Mouse (Mus musculus) cortical plate, adult 2 months (tissue): ENCODE data around the gene Ttc4. TPM values are rescaled to one million over a fixed set of nuclear protein-coding genes. Genes with fewer than 3 reads are reported as not detected.

Experiments used
- H3K27ac ChIP-seq: fragments of 200-500 bp; 2 replicates; pipeline ENCODE4 v1.5.1; 2012; ENCODE audit warnings: low read length, control low read depth, inconsistent platforms; ENCODE audit not compliant: insufficient read depth
- H3K4me1 ChIP-seq: fragments of 200-500 bp; 2 replicates; pipeline ENCODE4 v1.6.1; 2011; ENCODE audit warnings: low read length; ENCODE audit not compliant: control insufficient read depth, insufficient read depth
- H3K4me3 ChIP-seq: fragments of 200-500 bp; 2 replicates; pipeline ENCODE4 v1.5.1; 2011; ENCODE audit warnings: mild to moderate bottlenecking, low read length, control low read depth; ENCODE audit not compliant: insufficient read depth
- CTCF ChIP-seq: fragments of 200-500 bp; IDR thresholded peaks from 2 replicates; pipeline ENCODE4 v1.5.1; 2011; ENCODE audit warnings: mild to moderate bottlenecking, control low read depth, low read length; ENCODE audit not compliant: insufficient read depth; ENCODE audit errors: extremely low read depth
- POLR2A ChIP-seq: fragments of 200-500 bp; IDR thresholded peaks from 2 replicates; pipeline ENCODE4 v1.6.1; 2011; ENCODE audit warnings: mild to moderate bottlenecking, low read length, control low read depth; ENCODE audit not compliant: insufficient read depth; ENCODE audit errors: extremely low read depth
- polyA plus RNA-seq: library from polyadenylated mRNA; depleted of rRNA; stranded (reverse); fragments of >200 nt; gene quantifications from 2 replicates; pipeline ENCODE4 v1.2.3, GENCODE M21; 2012; rRNA removed

The Ttc4 gene
- polyA plus RNA-seq, 1 experiment, result 112 TPM

DNA sequence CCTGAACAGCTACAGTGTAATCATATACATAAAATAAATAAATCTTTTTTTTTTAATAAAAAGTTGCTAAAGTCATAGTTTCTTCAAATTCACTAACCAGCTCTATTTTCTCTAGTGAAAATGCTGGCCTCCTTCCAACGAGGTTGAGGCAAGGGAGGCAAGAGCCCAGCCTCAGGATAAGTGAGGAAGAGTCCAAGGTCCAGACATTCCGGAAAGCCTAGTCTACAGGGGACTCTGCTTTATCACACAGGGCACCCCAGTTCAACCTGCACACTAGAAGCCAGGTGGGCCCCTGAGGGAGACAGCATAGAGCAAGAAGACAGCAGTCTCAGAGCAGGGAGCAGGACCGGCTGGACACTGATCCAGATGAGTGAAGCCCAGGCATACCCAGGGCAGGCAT, 57.3 kb downstream of the Ttc4 start:
- no peak overlapping the region for H3K27ac ChIP-seq
- peaks cover 3% of the 10 kb centered on the region; the same call in 1 of the 2 replicates for H3K4me1 ChIP-seq
- H3K4me3 ChIP-seq, result no peak overlapping the region
- TF ChIP-seq POLR2A (no peak), CTCF (no peak)

DNA sequence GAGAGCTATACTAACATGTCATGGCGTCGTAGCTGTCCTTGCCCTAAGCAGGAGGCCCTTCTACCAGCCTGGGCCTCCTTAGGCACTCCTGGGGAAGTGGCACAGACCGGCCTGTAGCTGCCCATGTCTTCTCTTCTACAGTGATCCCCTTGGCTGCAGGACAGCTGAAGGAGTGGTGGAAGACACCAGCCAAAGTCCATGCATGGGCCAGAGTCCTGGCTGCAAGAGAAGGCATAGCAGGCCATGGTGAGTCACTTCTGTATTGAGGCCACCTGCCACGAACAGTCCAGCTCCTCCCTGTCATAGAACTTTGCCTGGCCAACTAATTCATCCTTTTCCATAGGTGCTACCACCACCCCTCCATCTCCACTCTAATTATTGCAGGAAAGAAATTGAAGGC, 59.8 kb downstream of the Ttc4 start:
- H3K4me1 ChIP-seq, result peaks cover 3% of the 10 kb centered on the region; the same call in 1 of the 2 replicates
- TF ChIP-seq CTCF, result no peak
- H3K27ac ChIP-seq, result no peak overlapping the region

DNA sequence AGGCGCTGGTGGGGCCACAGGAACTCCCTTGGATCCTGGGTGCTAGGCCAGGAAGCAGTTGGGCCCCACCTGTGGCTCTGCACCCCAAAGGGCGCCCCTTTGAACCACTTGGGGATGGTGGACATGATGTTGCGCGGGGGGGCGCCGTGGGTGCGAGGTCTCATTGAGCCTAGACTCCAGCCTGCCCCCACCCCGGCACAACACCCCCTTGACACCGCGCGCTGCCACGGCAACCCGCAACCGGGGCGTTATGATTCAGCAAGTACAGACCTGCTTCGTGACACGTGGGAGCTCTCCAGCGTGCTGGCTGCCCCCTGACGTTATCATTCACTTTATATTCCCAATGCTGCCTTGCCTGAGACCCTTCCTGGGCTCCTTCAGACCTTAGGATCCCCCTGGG, 61.7 kb downstream of the Ttc4 start, which contains the start of gene Lexm:
Gene Lexm (minus strand): TSS at position 186 of the 400 bp plus-strand sequence.
- peak within 1 kb of the TSS; percentile 19; the same call in 1 of the 2 replicates for H3K4me3 ChIP-seq

More for the DNA sequence above, 59.8 kb downstream of the Ttc4 start:
- H3K4me3 ChIP-seq, result no peak overlapping the region

DNA sequence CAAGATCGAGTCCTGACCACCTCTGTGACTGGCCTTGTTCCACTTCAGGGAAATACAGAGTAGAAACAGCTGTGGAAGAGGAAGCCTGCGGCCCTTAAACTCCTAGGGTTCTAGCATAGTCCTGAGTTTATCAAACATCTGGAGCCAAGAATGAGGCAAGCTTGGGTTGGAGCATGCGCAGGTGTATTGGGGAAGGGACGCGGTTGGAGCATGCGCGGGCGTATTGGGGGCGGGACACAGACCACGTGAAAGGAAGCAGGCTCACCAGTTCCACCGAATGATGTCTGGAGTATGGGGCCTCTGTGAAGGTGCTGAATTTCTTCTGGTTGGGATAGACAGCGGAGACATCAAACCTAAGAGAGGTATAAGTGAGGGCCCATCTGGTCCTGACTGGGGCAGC, 63.1 kb downstream of the Ttc4 start:
- no peak overlapping the region for H3K27ac ChIP-seq
- no peak overlapping the region for H3K4me3 ChIP-seq
- TF ChIP-seq POLR2A (no peak), CTCF (no peak)
- peaks cover 3% of the 10 kb centered on the region; the same call in 1 of the 2 replicates for H3K4me1 ChIP-seq

More for the DNA sequence above, 61.7 kb downstream of the Ttc4 start, which contains the start of gene Lexm:
- TF ChIP-seq POLR2A (no peak), CTCF (no peak)
- Histone ChIP-seq H3K4me1 (peaks cover 3% of the 10 kb centered on the region; the same call in 1 of the 2 replicates), H3K27ac (no peak within 1 kb of the TSS)

DNA sequence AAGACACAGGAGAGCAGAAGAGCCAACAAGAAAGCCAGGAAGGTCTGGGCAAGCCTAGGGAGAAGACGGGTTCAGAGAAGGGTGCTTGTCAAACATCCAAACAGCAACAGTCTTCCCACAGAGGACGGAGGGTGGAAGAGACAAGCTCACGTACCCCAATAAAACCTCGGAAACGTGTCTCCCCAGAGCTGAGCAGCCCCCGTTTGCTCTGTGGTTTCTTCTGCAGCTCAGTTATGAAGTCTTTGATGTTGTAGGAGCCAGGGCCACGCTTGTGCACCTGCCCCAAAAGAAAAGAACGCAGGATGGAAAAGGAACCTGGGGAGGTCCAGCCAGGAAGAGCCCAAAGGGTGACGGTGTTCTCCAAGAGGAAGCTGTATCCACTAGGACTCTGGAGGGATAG, 63.9 kb downstream of the Ttc4 start:
- Histone ChIP-seq H3K4me1 (peaks cover 3% of the 10 kb centered on the region; the same call in 1 of the 2 replicates), H3K27ac (no peak overlapping the region), H3K4me3 (no peak overlapping the region)
- no peak for TF ChIP-seq CTCF
- TF ChIP-seq POLR2A, result no peak

DNA sequence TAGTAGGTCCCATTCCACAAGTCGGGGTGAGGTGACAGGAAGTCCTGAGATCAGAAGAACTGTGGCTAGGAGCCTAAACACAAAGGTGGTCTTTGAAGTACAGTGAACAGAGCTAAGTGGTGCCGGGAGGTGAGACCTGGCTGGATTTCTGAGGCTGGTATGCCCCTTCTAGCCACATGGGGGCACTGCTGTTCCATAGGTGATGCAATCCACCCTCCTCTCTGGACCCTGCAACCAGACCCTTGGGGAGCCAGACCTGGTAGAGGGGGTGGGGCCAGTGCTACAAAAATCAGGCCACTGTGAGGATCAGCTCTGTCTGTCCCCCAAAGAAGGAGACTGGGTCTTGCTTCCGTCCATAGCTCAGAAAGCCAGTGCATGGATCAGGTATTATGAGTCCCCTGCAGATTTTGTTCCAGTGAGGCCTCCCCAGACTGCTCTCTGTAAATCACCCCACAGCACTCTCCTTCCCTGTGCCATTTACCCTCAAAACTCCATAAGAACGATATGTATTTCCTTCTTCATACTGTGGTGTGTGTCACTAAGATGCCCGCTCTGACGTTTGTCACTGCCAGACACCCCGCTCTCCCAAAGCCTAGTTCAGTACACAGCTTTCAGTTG, 64.5 kb downstream of the Ttc4 start:
- TF ChIP-seq POLR2A (no peak), CTCF (peak; percentile 93)
- H3K27ac ChIP-seq, result no peak overlapping the region
- H3K4me1 ChIP-seq, result peaks cover 3% of the 10 kb centered on the region; the same call in 1 of the 2 replicates
- no peak overlapping the region for H3K4me3 ChIP-seq

DNA sequence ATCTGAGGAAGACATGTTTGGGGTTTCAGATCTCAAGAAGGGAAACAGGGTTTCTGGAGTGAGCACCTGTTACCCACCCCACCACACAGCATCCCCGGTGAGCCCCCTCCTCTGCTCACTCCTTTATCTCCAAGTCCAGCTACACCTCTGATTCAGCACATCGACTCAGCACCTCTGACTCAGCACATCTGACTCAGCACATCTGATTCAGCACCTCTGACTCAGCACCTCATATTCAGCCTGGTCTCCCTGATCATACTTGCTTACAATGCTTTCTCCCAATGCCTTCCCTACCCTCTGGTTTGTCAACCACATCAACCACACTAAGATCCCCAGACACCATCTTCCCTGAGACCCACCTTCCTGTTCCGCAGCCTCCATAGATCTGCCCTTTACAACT, 65.2 kb downstream of the Ttc4 start:
- Histone ChIP-seq H3K4me3 (no peak overlapping the region), H3K4me1 (peaks cover 3% of the 10 kb centered on the region; the same call in 1 of the 2 replicates), H3K27ac (no peak overlapping the region)
- TF ChIP-seq POLR2A, result no peak
- no peak for TF ChIP-seq CTCF

DNA sequence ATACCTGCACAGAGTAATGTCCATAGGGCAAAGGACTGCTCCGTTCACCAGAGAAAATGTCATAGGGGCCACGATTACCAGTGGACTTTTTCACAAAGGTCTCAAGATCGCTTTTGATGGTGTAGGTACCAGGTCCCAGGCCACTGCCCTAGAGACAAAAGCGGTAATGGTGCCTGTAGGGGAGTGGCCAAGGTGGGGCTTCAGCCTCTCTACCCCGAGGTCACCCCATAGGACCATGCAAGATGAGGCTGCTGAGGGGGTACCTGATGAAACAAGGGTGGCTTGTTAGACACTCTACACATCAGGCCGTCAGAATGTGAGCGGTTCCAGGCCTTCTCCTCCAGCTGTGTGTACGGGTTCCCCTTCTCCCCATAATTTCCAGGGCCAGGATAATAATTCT, 65.6 kb downstream of the Ttc4 start:
- no peak for TF ChIP-seq CTCF
- TF ChIP-seq POLR2A, result no peak
- Histone ChIP-seq H3K4me3 (no peak overlapping the region), H3K4me1 (peaks cover 3% of the 10 kb centered on the region; the same call in 1 of the 2 replicates), H3K27ac (no peak overlapping the region)

Other genes with a start within 250 kb of the Ttc4 start
- gene Pcsk9, start 214.6 kb downstream of the Ttc4 start, polyA plus RNA-seq, result 1.7 and 2.2 TPM in 2 replicates
- not detected in 2 replicates for gene Bsnd, start 186.7 kb downstream of the Ttc4 start, polyA plus RNA-seq
- 95.3 and 97.6 TPM in 2 replicates for gene Dhcr24, start 117.9 kb downstream of the Ttc4 start, polyA plus RNA-seq
- gene Lexm, start 61.7 kb downstream of the Ttc4 start, polyA plus RNA-seq, result 0.08 and 0.11 TPM in 2 replicates
- gene Ttc22, start 56.5 kb downstream of the Ttc4 start, polyA plus RNA-seq, result 1.3 and 1.9 TPM in 2 replicates
- gene Pars2, start 27.9 kb downstream of the Ttc4 start, polyA plus RNA-seq, result 10.4 and 10.7 TPM in 2 replicates
- gene Mroh7, start 52.0 kb upstream of the Ttc4 start, polyA plus RNA-seq, result 9.5 and 9.7 TPM in 2 replicates
- 0.06 TPM in 1 of 2 replicates, not detected in the other for gene Fam151a, start 54.9 kb upstream of the Ttc4 start, polyA plus RNA-seq
- 21.9 and 23.9 TPM in 2 replicates for gene Acot11, start 126.1 kb upstream of the Ttc4 start, polyA plus RNA-seq
- gene Ssbp3, start 231.8 kb upstream of the Ttc4 start, polyA plus RNA-seq, result 121 and 123 TPM in 2 replicates